Mouse (Mus musculus) liver, embryonic 11.5 days (tissue): Measurements from ENCODE around the gene Eftud2. TPM values are rescaled to one million over a fixed set of nuclear protein-coding genes. Genes with fewer than 3 reads are reported as not detected.

Source experiments
- ATAC-seq: fragments of 200-750 bp; cut with Nextera tagmentation; replicated peaks from 2 replicates; pipeline ENCODE4 v1.8.0; 2017; ENCODE audit warnings: moderate number of reproducible peaks, mild to moderate bottlenecking, moderate TSS enrichment, moderate library complexity; ENCODE audit not compliant: low FRiP score
- DNase-seq: peaks from one replicate; pipeline ENCODE4 v3.0.0-alpha.2; 2017; ENCODE audit warnings: low spot score
- H3K27ac ChIP-seq: fragments of 300-500 bp; sonication (generic); 2 replicates; pipeline ENCODE4 v1.5.1; 2014; ENCODE audit warnings: mild to moderate bottlenecking, low read depth, low read length, control low read depth
- H3K27me3 ChIP-seq: fragments of 300-500 bp; sonication (generic); replicated peaks from 2 replicates; pipeline ENCODE4 v1.6.1; 2014; ENCODE audit warnings: low read length, mixed read lengths; ENCODE audit not compliant: control insufficient read depth, insufficient read depth
- H3K36me3 ChIP-seq: fragments of 300-500 bp; sonication (generic); 2 replicates; pipeline ENCODE4 v1.6.1; 2014; ENCODE audit warnings: mild to moderate bottlenecking, low read length, moderate library complexity, mixed read lengths; ENCODE audit not compliant: control insufficient read depth, insufficient read depth
- H3K4me1 ChIP-seq: fragments of 300-500 bp; sonication (generic); replicated peaks from 2 replicates; pipeline ENCODE4 v1.6.1; 2014; ENCODE audit warnings: low read length, mixed read lengths; ENCODE audit not compliant: control insufficient read depth, insufficient read depth
- H3K4me2 ChIP-seq: fragments of 300-500 bp; sonication (generic); 2 replicates; pipeline ENCODE4 v1.6.1; 2014; ENCODE audit warnings: mild to moderate bottlenecking, control low read depth, moderate library complexity
- H3K4me3 ChIP-seq: fragments of 300-500 bp; sonication (generic); 2 replicates; pipeline ENCODE4 v1.5.1; 2014; ENCODE audit warnings: low read depth, low read length, control low read depth
- H3K9ac ChIP-seq: fragments of 300-500 bp; sonication (generic); 2 replicates; pipeline ENCODE4 v1.6.1; 2014; ENCODE audit warnings: low read depth, low read length, control low read depth
- H3K9me3 ChIP-seq: fragments of 300-500 bp; sonication (generic); 2 replicates; pipeline ENCODE4 v1.6.1; 2016; ENCODE audit warnings: low read length, inconsistent platforms, mixed read lengths; ENCODE audit not compliant: control insufficient read depth
- WGBS: fragments of 180-500 bp; shearing (Covaris S2); extraction: QIAGEN DNeasy Blood & Tissue Kit; methylation state at CpG from one replicate; pipeline ENCODE4 v1.1.7; 2014; 5-methylcytosine and 5-hydroxymethylcytosine counted together
- polyA plus RNA-seq: library from polyadenylated mRNA; unstranded; fragments of >200 nt; fragmentation: Nextera tagmentation; extraction: Ambion mirVana; gene quantifications from 2 replicates; pipeline ENCODE4 v1.2.1, GENCODE M21; 2014

The Eftud2 gene
- polyA plus RNA-seq, 1 experiment from 2014 or later, result 259 TPM

DNA sequence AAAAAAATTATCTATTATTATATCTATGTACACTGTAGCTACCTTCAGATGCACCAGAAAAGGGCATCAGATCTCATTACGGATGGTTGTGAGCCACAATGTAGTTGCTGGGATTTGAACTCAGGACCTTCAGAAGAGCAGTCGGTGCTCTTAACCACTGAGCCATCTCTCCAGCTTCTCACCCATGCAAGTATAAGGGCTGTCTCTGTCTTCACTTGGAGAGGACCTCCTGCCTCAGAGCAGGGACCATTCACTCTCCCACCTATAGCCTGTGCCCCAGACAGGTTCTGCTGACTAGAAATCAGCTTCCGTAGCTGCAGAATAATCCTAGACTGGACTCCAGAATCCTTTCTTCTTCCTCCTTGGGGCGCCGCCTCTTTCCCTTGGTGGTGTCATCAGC, 21.3 kb upstream of the Eftud2 start:
- Histone ChIP-seq H3K4me3 (no peak overlapping the region), H3K9ac (no peak overlapping the region), H3K4me1 (no peaks in the 10 kb centered on the region), H3K4me2 (no peak overlapping the region), H3K27ac (no peak overlapping the region), H3K27me3 (peaks cover 2% of the 10 kb centered on the region; the same call in 1 of the 2 replicates), H3K9me3 (no peaks in the 10 kb centered on the region), H3K36me3 (peaks cover 20% of the 10 kb centered on the region)
- DNase-seq (no peak), ATAC-seq (no peak)
- 84% methylated on average over 5 of the region's 5 CpGs for WGBS

DNA sequence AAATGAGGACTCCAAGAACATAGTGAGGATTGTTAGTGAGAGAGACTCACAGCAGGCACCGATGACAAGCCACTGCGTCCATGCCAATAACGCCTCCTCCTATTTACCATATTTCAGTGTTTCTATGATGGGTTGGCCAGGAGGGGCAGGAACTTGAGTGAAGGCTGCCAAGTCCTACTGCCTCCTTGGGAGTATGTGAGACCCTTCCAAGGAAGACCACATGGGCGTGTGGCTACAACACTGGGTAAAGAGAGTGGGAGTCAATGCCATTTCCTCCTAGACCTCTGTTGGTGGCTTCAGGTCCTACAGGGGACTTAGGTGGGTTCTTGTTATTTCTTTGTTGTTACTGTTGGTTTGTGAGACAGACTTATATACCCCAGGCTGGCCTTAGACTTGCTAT, 20.4 kb upstream of the Eftud2 start:
- no peak for DNase-seq
- Histone ChIP-seq H3K9me3 (no peaks in the 10 kb centered on the region), H3K4me1 (peaks cover 3% of the 10 kb centered on the region), H3K36me3 (peaks cover 11% of the 10 kb centered on the region), H3K9ac (no peak overlapping the region), H3K4me3 (no peak overlapping the region), H3K4me2 (no peak overlapping the region), H3K27me3 (peaks cover 9% of the 10 kb centered on the region), H3K27ac (no peak overlapping the region)
- ATAC-seq, result no peak
- WGBS, result 51% methylated on average over 4 of the region's 4 CpGs

DNA sequence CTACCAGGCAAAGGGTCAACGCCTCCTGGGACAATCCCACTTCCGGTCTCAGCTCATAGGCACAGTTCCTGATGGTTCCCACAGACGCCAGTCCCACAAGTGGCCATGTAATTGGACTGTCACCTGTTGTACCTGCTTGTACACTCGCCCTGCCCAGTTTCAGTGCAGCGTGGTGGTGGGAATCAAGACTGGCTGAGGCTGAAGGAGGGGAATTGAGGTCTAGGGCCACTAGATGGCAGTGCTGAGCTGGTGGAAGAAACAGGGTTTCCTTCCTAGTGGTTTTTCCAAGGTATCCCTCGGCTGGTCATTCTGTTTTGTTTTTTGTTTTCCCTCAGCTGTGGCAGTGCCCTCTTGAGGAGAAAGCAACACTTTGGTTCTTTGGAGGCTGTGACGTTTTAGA, 20.0 kb upstream of the Eftud2 start, which contains the start of gene Gfap:
Gene Gfap, minus strand, starts transcription at position 150 of the 400 bp plus-strand sequence.
- no peak within 1 kb of the TSS for H3K4me2 ChIP-seq
- DNase-seq (peak; percentile 71), ATAC-seq (no peak)
- H3K9ac ChIP-seq, result no peak within 1 kb of the TSS
- peaks cover 14% of the 10 kb centered on the region for H3K27me3 ChIP-seq
- peaks cover 7% of the 10 kb centered on the region for H3K36me3 ChIP-seq
- peaks cover 7% of the 10 kb centered on the region for H3K4me1 ChIP-seq
- H3K27ac ChIP-seq, result no peak within 1 kb of the TSS
- no peaks in the 10 kb centered on the region for H3K9me3 ChIP-seq
- 10% methylated on average over 7 of the region's 7 CpGs for whole genome bisulfite sequencing
- no peak within 1 kb of the TSS for H3K4me3 ChIP-seq

DNA sequence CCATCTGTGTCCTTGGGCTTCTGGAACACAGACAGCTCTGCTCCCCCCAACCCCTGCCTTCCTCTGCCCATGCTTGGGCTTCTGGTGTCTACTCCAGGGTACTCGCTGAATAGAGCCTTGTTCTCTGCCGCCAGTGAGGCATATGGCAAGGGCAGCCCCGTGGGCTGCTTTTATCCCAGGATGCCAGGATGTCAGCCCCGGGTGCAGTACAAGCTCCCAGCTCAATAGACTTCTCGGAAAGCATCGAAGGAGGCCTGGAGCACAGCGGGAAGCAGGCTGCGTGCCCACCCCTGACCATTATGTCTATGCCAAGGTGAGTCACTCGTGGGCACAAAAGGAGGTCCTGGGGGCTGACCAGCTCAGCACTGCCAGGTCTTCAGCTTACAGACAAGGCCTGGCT, 17.6 kb upstream of the Eftud2 start:
- H3K4me3 ChIP-seq, result no peak overlapping the region
- no peak overlapping the region for H3K9ac ChIP-seq
- ATAC-seq, result no peak
- H3K4me1 ChIP-seq, result peaks cover 17% of the 10 kb centered on the region
- WGBS, result 78% methylated on average over 9 of the region's 9 CpGs
- H3K27me3 ChIP-seq, result peaks cover 31% of the 10 kb centered on the region
- H3K27ac ChIP-seq, result no peak overlapping the region
- no peak for DNase-seq
- no peaks in the 10 kb centered on the region for H3K9me3 ChIP-seq
- H3K36me3 ChIP-seq, result no peaks in the 10 kb centered on the region
- no peak overlapping the region for H3K4me2 ChIP-seq

DNA sequence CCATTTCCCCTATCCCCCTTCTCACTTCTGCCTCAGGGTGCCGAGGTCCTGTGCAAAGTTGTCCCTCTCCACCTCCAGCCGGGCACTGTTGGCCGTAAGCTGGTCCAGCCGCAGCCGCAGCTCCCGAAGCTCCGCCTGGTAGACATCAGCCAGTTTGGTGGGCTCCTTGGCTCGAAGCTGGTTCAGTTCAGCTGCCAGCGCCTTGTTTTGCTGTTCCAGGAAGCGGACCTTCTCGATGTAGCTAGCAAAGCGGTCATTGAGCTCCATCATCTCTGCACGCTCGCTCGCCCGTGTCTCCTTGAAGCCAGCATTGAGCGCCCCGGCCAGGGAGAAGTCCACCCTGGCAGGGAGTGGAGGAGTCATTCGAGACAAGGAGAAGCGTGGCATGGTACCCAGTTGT, 15.9 kb upstream of the Eftud2 start:
- ATAC-seq (no peak), DNase-seq (no peak)
- 68% methylated on average over 20 of the region's 20 CpGs for WGBS
- H3K4me3 ChIP-seq, result no peak overlapping the region
- no peaks in the 10 kb centered on the region for H3K9me3 ChIP-seq
- H3K27ac ChIP-seq, result no peak overlapping the region
- no peaks in the 10 kb centered on the region for H3K36me3 ChIP-seq
- peaks cover 21% of the 10 kb centered on the region for H3K4me1 ChIP-seq
- no peak overlapping the region; the same call in 1 of the 2 replicates for H3K4me2 ChIP-seq
- 0 out of 2 replicates have a peak overlapping the region, but pooled peaks have one; percentile 20 for H3K9ac ChIP-seq
- peaks cover 36% of the 10 kb centered on the region for H3K27me3 ChIP-seq

DNA sequence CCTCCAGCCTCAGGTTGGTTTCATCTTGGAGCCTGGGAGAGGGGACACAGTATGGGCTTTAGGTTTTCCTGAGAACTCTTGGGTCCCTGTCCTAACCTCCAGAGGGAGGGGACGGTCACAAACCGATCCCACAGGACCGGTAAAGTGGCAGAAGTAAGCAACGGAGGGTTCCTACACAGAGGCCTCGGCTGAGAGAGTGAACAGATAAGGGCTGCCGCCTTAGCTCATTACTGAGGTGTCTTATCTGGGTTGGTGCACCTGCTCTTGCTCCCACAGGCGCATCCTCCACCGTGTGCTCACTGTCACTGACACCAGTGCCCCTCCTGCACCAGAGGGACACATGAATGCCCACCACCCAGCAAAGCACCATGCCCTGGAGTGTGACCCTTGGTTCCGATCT, 15.0 kb upstream of the Eftud2 start:
- DNase-seq, result no peak
- H3K4me3 ChIP-seq, result peak overlapping the region; percentile 30
- peak overlapping the region; percentile 62 for H3K4me2 ChIP-seq
- peaks cover 21% of the 10 kb centered on the region for H3K4me1 ChIP-seq
- no peaks in the 10 kb centered on the region for H3K9me3 ChIP-seq
- ATAC-seq, result peak; percentile 96
- peaks cover 37% of the 10 kb centered on the region for H3K27me3 ChIP-seq
- 34% methylated on average over 9 of the region's 9 CpGs for WGBS
- H3K27ac ChIP-seq, result peak overlapping the region; percentile 67
- peak overlapping the region; percentile 72 for H3K9ac ChIP-seq
- no peaks in the 10 kb centered on the region for H3K36me3 ChIP-seq

DNA sequence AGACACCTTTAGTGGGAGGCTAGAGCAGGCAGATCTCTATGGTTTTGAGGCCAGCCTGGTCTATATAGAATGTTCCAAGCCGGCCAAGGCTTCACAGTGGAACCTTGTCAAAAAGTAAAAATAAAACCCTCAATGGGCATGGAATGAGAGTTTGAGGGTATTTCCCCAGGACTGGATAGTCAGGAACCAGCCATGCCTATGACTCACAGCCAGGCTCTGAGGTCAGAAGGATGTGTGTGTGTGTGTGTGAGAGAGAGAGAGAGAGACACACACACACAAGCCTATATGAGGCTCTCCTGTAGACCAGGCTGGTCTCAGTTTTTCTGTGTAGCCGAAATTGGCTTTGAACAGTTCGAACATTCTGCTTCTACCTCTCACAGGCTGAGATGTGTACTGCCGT, 13.9 kb upstream of the Eftud2 start:
- Histone ChIP-seq H3K27ac (0 out of 2 replicates have a peak overlapping the region, but pooled peaks have one; percentile 10), H3K9ac (peak overlapping the region; percentile 72), H3K4me3 (no peak overlapping the region), H3K27me3 (peaks cover 37% of the 10 kb centered on the region), H3K36me3 (no peaks in the 10 kb centered on the region), H3K4me1 (peaks cover 21% of the 10 kb centered on the region), H3K4me2 (peak overlapping the region; percentile 62), H3K9me3 (no peaks in the 10 kb centered on the region)
- ATAC-seq (no peak), DNase-seq (no peak)
- WGBS, result 85% methylated on average over 4 of the region's 4 CpGs

DNA sequence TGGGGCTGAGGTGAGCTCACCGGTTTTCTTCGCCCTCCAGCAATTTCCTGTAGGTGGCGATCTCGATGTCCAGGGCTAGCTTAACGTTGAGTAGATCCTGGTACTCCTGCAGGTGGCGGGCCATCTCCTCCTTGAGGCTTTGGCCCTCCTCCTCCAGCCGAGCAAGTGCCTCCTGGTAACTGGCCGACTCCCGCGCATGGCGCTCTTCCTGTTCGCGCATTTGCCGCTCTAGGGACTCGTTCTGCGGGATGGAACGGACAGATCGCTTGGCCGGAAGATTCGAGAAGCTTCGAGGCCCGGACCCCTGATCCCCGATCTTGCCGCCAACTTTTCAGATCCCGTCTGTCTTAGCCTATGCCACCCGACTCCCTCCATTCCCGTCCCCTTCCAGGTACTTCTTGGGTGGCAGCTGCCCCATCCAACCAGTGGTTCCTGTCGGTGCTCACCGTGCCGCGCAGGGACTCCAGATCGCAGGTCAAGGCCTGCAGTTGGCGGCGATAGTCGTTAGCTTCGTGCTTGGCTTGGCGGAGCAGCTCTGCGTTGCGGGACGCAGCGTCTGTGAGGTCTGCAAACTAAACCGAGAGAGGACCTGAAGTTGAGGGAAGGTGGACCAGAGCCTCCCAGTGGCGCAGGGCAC, 12.3 kb upstream of the Eftud2 start:
- 5% methylated on average over 43 of the region's 43 CpGs for WGBS
- Histone ChIP-seq H3K9ac (peak overlapping the region; percentile 75), H3K9me3 (no peaks in the 10 kb centered on the region), H3K4me3 (peak overlapping the region; percentile 53), H3K27me3 (peaks cover 43% of the 10 kb centered on the region), H3K27ac (peak overlapping the region; percentile 34; the same call in 1 of the 2 replicates), H3K4me2 (peak overlapping the region; percentile 84), H3K36me3 (no peaks in the 10 kb centered on the region), H3K4me1 (peaks cover 21% of the 10 kb centered on the region)
- DNase-seq (peak; percentile 68), ATAC-seq (peak; percentile 73)

DNA sequence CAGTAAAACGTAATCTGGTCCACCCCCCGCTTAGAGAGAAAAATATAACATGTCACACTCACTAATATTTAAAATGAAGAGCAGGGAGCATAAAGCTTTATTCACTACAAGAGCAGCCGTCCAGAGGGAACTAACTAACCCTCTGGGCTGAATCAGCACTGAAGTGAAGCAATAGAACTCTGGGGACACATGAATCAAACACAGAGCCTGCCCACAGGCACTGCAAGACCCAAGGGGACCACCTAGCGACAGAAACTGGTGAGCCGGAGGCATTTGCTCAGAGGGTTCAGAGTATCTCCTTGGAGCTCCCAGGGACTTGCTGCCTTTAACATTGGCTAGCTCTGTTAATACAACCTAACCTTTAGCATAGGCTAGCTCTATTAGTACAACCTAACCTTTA, 9.3 kb upstream of the Eftud2 start:
- no peak for ATAC-seq
- no peak overlapping the region for H3K27ac ChIP-seq
- no peak overlapping the region for H3K4me2 ChIP-seq
- WGBS, result 74% methylated on average over 5 of the region's 5 CpGs
- H3K4me1 ChIP-seq, result peaks cover 9% of the 10 kb centered on the region
- no peak overlapping the region for H3K9ac ChIP-seq
- no peak overlapping the region for H3K4me3 ChIP-seq
- DNase-seq, result no peak
- H3K9me3 ChIP-seq, result no peaks in the 10 kb centered on the region
- peaks cover 40% of the 10 kb centered on the region for H3K27me3 ChIP-seq
- no peaks in the 10 kb centered on the region for H3K36me3 ChIP-seq
